Mouse (Mus musculus) lung, postnatal 0 days (tissue): Measurements from ENCODE around the gene Spats2. TPM values are rescaled to one million over a fixed set of nuclear protein-coding genes. Genes with fewer than 3 reads are reported as not detected.

Experiments
- ATAC-seq: fragments of 200-750 bp; cut with Nextera tagmentation; 2 replicates; pipeline ENCODE4 v1.8.0; 2017; ENCODE audit warnings: moderate library complexity
- DNase-seq: peaks from one replicate; pipeline ENCODE4 v3.0.0-alpha.2; 2016; ENCODE audit warnings: low spot score
- H3K27ac ChIP-seq: fragments of 300-500 bp; sonication (generic); 2 replicates; pipeline ENCODE4 v1.5.1; 2014; ENCODE audit warnings: antibody characterized with exemption, mild to moderate bottlenecking, low read length, mixed read lengths
- H3K27me3 ChIP-seq: fragments of 300-500 bp; sonication (generic); replicated peaks from 2 replicates; pipeline ENCODE4 v1.6.1; 2014; ENCODE audit warnings: low read length, mixed read lengths; ENCODE audit not compliant: insufficient read depth
- H3K36me3 ChIP-seq: fragments of 300-500 bp; sonication (generic); 2 replicates; pipeline ENCODE4 v1.6.1; 2014; ENCODE audit warnings: low read length, mixed read lengths; ENCODE audit not compliant: insufficient read depth
- H3K4me1 ChIP-seq: fragments of 300-500 bp; sonication (generic); 2 replicates; pipeline ENCODE4 v1.6.1; 2014; ENCODE audit warnings: antibody characterized with exemption, low read depth, low read length, mixed read lengths; ENCODE audit not compliant: insufficient read depth
- H3K4me2 ChIP-seq: fragments of 300-500 bp; sonication (generic); replicated peaks from 2 replicates; pipeline ENCODE4 v1.6.1; 2014; ENCODE audit warnings: low read depth, mild to moderate bottlenecking, low read length, moderate library complexity, mixed read lengths
- H3K4me3 ChIP-seq: fragments of 300-500 bp; sonication (generic); 2 replicates; pipeline ENCODE4 v1.5.1; 2014; ENCODE audit warnings: low read depth, low read length
- H3K9ac ChIP-seq: fragments of 300-500 bp; sonication (generic); replicated peaks from 2 replicates; pipeline ENCODE4 v1.6.1; 2014; ENCODE audit warnings: low read depth, mild to moderate bottlenecking
- H3K9me3 ChIP-seq: fragments of 300-500 bp; sonication (generic); 2 replicates; pipeline ENCODE4 v1.6.1; 2016; ENCODE audit warnings: low read length, mixed read lengths
- CTCF ChIP-seq: IDR thresholded peaks from 2 replicates; pipeline ENCODE4 v1.5.1; 2016; ENCODE audit warnings: antibody characterized with exemption, mild to moderate bottlenecking
- EP300 ChIP-seq: IDR thresholded peaks from 2 replicates; pipeline ENCODE4 v1.6.1; 2016; ENCODE audit warnings: antibody characterized with exemption, mild to moderate bottlenecking, control low read depth
- WGBS: fragments of 180-500 bp; shearing (Covaris S2); extraction: QIAGEN DNeasy Blood & Tissue Kit; methylation state at CpG from one replicate; pipeline ENCODE4 v1.1.7; 2014; 5-methylcytosine and 5-hydroxymethylcytosine counted together
- polyA plus RNA-seq: library from polyadenylated mRNA; unstranded; fragments of >200 nt; fragmentation: Nextera tagmentation; extraction: Ambion mirVana; gene quantifications from 2 replicates; pipeline ENCODE4 v1.2.1, GENCODE M21; 2015

The Spats2 gene
- polyA plus RNA-seq, 1 experiment from 2014 or later, result 13.7 TPM

DNA sequence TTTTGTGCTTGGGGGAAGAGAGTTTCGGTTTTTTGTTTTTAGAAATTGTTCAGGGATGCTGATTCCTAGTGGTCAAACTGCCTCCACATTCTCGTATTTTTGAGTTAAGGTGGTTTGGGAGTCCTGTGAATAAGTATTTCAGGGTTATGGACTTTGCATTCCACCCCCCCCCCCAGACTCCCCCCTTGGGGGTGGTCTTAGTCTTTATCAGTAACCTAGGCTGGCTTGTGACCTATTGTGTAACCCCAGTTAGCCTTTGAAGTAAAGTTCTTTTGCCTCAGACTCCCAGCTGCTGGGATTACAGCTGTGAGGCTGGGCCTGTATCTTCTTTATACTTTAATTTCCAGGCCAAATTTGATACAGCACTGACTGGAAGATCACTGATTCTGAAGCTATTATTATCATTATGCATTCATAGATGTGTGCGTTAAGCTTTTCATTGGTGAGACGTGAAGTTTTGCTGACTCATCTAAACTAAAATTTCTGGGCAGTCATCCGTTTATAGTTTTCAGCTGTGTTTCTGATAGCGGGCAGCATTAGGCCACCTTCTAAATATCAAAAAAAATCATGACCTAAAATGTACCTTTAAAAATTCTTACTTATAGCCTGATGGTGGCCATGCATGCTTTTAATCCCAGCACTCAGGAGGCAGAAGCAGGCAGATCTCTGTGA, 2.3 kb downstream of the Spats2 start:
- Histone ChIP-seq H3K9me3 (no peaks in the 10 kb centered on the region), H3K27me3 (no peaks in the 10 kb centered on the region), H3K4me3 (no peak overlapping the region), H3K4me1 (no peaks in the 10 kb centered on the region), H3K9ac (no peak overlapping the region), H3K36me3 (no peaks in the 10 kb centered on the region), H3K27ac (no peak overlapping the region), H3K4me2 (no peak overlapping the region)
- TF ChIP-seq CTCF (no peak), EP300 (no peak)
- 62% methylated on average over 6 of the region's 6 CpGs for WGBS
- DNase-seq (no peak), ATAC-seq (no peak)

DNA sequence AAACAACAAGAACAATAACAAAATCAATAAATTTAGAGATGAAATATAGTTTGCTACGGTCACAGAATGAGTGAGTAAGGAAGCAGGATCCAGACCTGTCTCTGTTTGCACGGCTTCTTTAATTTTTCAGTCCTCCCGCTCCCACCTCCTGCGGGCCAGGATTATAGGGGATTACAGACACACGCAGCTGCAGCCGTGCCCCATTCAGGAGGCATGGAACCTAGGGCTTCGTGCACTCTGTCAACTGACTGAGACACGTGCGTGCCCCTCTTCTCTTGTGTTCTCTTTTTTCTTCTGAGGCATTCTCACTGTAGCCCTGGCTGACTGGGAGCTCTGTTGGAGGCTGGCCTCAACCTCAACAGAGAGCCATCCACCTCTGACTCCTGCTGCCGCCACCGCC, 3.7 kb downstream of the Spats2 start:
- Histone ChIP-seq H3K9ac (no peak overlapping the region), H3K27me3 (no peaks in the 10 kb centered on the region), H3K4me1 (no peaks in the 10 kb centered on the region), H3K27ac (no peak overlapping the region), H3K9me3 (no peaks in the 10 kb centered on the region), H3K36me3 (no peaks in the 10 kb centered on the region), H3K4me3 (no peak overlapping the region), H3K4me2 (no peak overlapping the region)
- TF ChIP-seq EP300 (no peak), CTCF (no peak)
- 77% methylated on average over 11 of the region's 11 CpGs for WGBS
- ATAC-seq (no peak), DNase-seq (no peak)

DNA sequence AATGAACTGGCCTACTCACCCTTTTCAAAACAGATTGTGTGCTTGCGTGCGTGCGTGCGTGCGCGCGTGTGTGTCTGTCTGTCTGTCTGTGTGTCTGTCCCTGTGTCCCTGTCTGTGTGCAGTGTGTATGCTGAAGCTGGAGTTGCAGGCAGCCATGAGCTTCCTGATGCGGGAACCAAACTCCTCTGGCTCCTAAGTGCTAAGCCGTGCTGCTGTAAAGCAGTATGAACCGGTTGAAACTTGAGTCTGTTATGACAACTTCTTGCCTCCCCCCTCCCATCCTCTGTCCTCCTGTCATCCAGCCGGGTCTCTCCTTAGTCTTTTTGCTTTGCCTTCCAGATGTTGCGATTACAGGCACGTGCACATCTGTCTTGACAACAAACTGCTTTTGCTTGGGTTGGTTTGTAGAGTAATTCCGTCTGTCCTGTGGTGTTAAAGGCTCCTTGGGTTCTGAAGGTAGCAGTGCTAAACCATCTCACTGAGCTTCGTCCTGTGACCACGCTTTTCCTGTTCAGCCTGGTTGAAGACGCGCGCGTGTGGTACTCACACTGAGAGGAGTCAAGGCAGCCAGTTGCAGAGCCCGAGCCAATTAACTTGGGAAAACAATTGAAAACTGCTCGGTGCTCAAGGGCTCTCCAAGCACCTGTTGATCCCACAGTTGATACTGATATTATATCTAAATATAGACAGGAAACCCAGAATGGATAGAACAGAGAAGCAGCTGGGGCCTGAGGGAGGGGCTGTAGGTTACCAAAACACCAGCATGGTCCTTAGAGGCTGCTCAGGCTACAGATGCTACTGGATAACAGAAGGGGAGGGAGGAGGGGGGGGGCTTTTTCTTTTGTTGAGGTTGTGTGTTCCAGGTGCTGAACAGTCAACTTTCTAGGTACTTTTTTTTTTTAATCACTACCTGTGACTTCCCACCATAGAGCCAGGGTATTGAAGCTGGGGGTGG, 4.5 kb downstream of the Spats2 start:
- no peak overlapping the region for H3K9ac ChIP-seq
- ATAC-seq (no peak), DNase-seq (peak; percentile 23)
- no peaks in the 10 kb centered on the region for H3K4me1 ChIP-seq
- TF ChIP-seq CTCF, result no peak
- no peak for TF ChIP-seq EP300
- H3K27ac ChIP-seq, result no peak overlapping the region
- no peaks in the 10 kb centered on the region for H3K9me3 ChIP-seq
- H3K27me3 ChIP-seq, result no peaks in the 10 kb centered on the region
- no peak overlapping the region for H3K4me2 ChIP-seq
- H3K4me3 ChIP-seq, result no peak overlapping the region
- no peaks in the 10 kb centered on the region for H3K36me3 ChIP-seq
- 54% methylated on average over 22 of the region's 22 CpGs for WGBS

DNA sequence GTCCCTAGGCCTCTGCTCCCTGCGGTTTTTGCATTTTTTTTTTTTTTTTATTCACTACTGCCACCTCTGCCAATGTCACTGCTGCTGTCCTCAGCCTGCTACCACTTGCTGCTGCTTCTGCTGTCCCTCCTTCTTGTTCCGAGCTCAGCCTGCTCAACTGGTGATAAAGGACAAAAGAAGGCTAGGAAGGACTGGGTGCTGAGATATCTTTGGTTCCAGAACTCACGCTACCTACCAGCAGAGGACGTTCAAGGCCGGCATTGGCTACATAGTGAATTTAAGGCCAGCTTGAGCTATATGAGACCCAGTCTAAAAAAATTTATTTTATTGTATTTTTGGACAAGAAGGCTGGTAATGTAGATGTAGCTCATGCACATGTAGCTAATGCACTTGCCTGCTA, 12.7 kb downstream of the Spats2 start:
- H3K9ac ChIP-seq, result no peak overlapping the region
- no peak overlapping the region for H3K4me3 ChIP-seq
- DNase-seq (no peak), ATAC-seq (no peak)
- H3K4me2 ChIP-seq, result no peak overlapping the region
- no peaks in the 10 kb centered on the region for H3K36me3 ChIP-seq
- no peak overlapping the region for H3K27ac ChIP-seq
- H3K27me3 ChIP-seq, result no peaks in the 10 kb centered on the region
- 85% methylated on average over 5 of the region's 5 CpGs for WGBS
- H3K9me3 ChIP-seq, result no peaks in the 10 kb centered on the region
- H3K4me1 ChIP-seq, result no peaks in the 10 kb centered on the region
- TF ChIP-seq CTCF (no peak), EP300 (no peak)

DNA sequence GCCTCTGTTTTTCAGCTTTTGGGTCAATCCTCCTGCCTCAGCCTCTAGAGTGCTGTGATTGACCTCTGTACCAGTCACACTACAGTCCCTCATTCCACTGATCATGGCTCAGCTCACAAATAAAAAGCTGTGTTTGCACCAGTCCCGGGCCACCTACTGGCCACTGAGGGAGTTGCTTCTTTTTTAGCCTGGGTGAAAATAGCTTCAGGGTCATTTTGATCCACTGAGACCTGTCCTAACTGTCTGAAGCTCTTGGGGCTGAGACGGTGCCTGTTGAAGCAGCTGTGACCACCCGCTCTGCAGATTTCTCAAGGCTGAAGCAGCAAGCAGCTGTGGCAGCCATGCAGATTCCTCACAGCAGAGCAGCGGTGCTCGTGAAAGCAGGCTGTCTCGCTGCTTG, 14.0 kb downstream of the Spats2 start:
- H3K9me3 ChIP-seq, result no peaks in the 10 kb centered on the region
- TF ChIP-seq CTCF (peak; percentile 85), EP300 (no peak)
- H3K36me3 ChIP-seq, result no peaks in the 10 kb centered on the region
- DNase-seq, result peak; percentile 60
- no peaks in the 10 kb centered on the region for H3K4me1 ChIP-seq
- no peak overlapping the region for H3K4me2 ChIP-seq
- no peaks in the 10 kb centered on the region for H3K27me3 ChIP-seq
- H3K9ac ChIP-seq, result no peak overlapping the region
- H3K27ac ChIP-seq, result no peak overlapping the region
- WGBS, result 67% methylated on average over 6 of the region's 6 CpGs
- H3K4me3 ChIP-seq, result no peak overlapping the region
- no peak for ATAC-seq

DNA sequence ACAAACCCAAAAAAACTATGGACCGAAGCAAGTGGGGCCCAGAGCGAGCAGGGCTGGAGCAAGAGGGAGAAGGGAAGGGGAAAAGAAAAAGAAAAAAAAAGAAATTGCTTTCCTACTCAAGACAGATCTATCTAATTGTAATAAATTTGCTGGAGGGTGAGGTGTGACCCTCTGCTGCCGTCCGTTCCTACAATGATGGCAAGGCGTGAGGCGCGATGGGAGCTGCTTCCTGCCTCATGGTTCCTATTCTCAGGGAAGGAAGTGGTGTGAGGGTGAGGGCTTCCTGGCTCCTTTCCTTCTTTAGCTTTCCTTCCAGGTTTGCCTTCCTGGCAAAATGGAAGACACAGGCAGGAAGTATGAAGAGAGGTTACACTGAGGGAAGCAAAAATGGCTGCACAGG, 24.8 kb downstream of the Spats2 start:
- ATAC-seq (no peak), DNase-seq (no peak)
- Histone ChIP-seq H3K36me3 (no peaks in the 10 kb centered on the region; the same call in 1 of the 2 replicates), H3K27ac (no peak overlapping the region), H3K4me1 (no peaks in the 10 kb centered on the region), H3K27me3 (no peaks in the 10 kb centered on the region), H3K9me3 (no peaks in the 10 kb centered on the region), H3K4me3 (no peak overlapping the region), H3K4me2 (no peak overlapping the region), H3K9ac (no peak overlapping the region)
- no peak for TF ChIP-seq CTCF
- no peak for TF ChIP-seq EP300
- 84% methylated on average over 7 of the region's 7 CpGs for WGBS
